Mouse (Mus musculus) limb, embryonic 14.5 days (tissue): ENCODE results near the gene Ccr1l1. TPM values are rescaled to one million over a fixed set of nuclear protein-coding genes. Genes with fewer than 3 reads are reported as not detected.

Source experiments
- ATAC-seq: fragments of 200-750 bp; cut with Nextera tagmentation; 2 replicates; pipeline ENCODE4 v1.8.0; 2017; ENCODE audit warnings: low read depth, moderate number of reproducible peaks, moderate TSS enrichment; ENCODE audit not compliant: low FRiP score
- DNase-seq: peaks from one replicate; pipeline ENCODE4 v3.0.0-alpha.2; 2015; ENCODE audit warnings: low spot score
- H3K27ac ChIP-seq: fragments of 300-500 bp; sonication (generic); replicated peaks from 2 replicates; pipeline ENCODE4 v1.5.1; 2014; ENCODE audit warnings: low read depth, mild to moderate bottlenecking, low read length, moderate library complexity, mixed read lengths
- H3K27me3 ChIP-seq: fragments of 300-500 bp; sonication (generic); 2 replicates; pipeline ENCODE4 v1.6.1; 2014; ENCODE audit warnings: low read length, mixed read lengths; ENCODE audit not compliant: control insufficient read depth, insufficient read depth
- H3K36me3 ChIP-seq: fragments of 300-500 bp; sonication (generic); 2 replicates; pipeline ENCODE4 v1.6.1; 2014; ENCODE audit warnings: mild to moderate bottlenecking, low read length, moderate library complexity, mixed read lengths; ENCODE audit not compliant: control insufficient read depth, insufficient read depth
- H3K4me1 ChIP-seq: fragments of 300-500 bp; sonication (generic); 2 replicates; pipeline ENCODE4 v1.6.1; 2014; ENCODE audit warnings: antibody characterized with exemption, low read length, mixed read lengths; ENCODE audit not compliant: control insufficient read depth, insufficient read depth
- H3K4me2 ChIP-seq: fragments of 300-500 bp; sonication (generic); replicated peaks from 2 replicates; pipeline ENCODE4 v1.6.1; 2014; ENCODE audit warnings: low read depth, mild to moderate bottlenecking, low read length, moderate library complexity; ENCODE audit not compliant: severe bottlenecking
- H3K4me3 ChIP-seq: fragments of 300-500 bp; sonication (generic); replicated peaks from 2 replicates; pipeline ENCODE4 v1.5.1; 2014; ENCODE audit warnings: low read length
- H3K9ac ChIP-seq: fragments of 300-500 bp; sonication (generic); 2 replicates; pipeline ENCODE4 v1.6.1; 2014; ENCODE audit warnings: mild to moderate bottlenecking, low read depth, low read length, moderate library complexity; ENCODE audit not compliant: severe bottlenecking
- H3K9me3 ChIP-seq: fragments of 300-500 bp; sonication (generic); 2 replicates; pipeline ENCODE4 v1.6.1; 2016; ENCODE audit warnings: low read length; ENCODE audit not compliant: control insufficient read depth
- POLR2A ChIP-seq: fragments of 200-500 bp; IDR thresholded peaks from 2 replicates; pipeline ENCODE4 v1.8.0; 2012; ENCODE audit warnings: inconsistent platforms, mild to moderate bottlenecking, moderate library complexity, borderline replicate concordance; ENCODE audit not compliant: insufficient read depth, insufficient read length; ENCODE audit errors: extremely low read depth
- WGBS: fragments of 180-500 bp; shearing (Covaris S2); extraction: QIAGEN DNeasy Blood & Tissue Kit; methylation state at CpG from one replicate; pipeline ENCODE4 v1.1.7; 2014; 5-methylcytosine and 5-hydroxymethylcytosine counted together
- polyA plus RNA-seq, 2 experiments: library from polyadenylated mRNA; depleted of rRNA in 1 of 2; stranded (reverse) in 1 of 2; unstranded in 1 of 2; fragments of >200 nt; fragmentation: Nextera tagmentation in 1 of 2; extraction: Ambion mirVana in 1 of 2; gene quantifications; 2 replicates each; pipeline versions ENCODE4 v1.2.1 to v1.2.3; 2012 to 2014

Ccr1l1 gene
- polyA plus RNA-seq, 2 experiments = 0.10 TPM; not detected in 1

- WGBS = 37% methylated on average over 16 of the region's 16 CpGs
Observed at GRCm38 (mm10) chr9:123927281-123927960, 50.8 kb downstream of the Ccr1l1 start.

More at GRCm38 (mm10) chr9:123927281-123927960, 50.8 kb downstream of the Ccr1l1 start:
- no peak for TF ChIP-seq POLR2A
- Histone ChIP-seq H3K4me2 (no peak overlapping the region), H3K4me1 (no peaks in the 10 kb centered on the region), H3K27ac (no peak overlapping the region), H3K9me3 (no peaks in the 10 kb centered on the region), H3K36me3 (no peaks in the 10 kb centered on the region), H3K4me3 (no peak overlapping the region), H3K27me3 (peaks cover 11% of the 10 kb centered on the region), H3K9ac (no peak overlapping the region)
- ATAC-seq = no peak
- DNase-seq = no peak

Other genes starting within 250 kb of the Ccr1l1 start
- 0.09 and 0.10 TPM in 2 replicates for gene Cxcr6, start 171.9 kb downstream of the Ccr1l1 start, polyA plus RNA-seq (2012; rRNA removed)
- gene Cxcr6, start 171.9 kb downstream of the Ccr1l1 start, polyA plus RNA-seq (2014; fragmentation: Nextera tagmentation; extraction: Ambion mirVana) = 0.44 and 0.70 TPM in 2 replicates
- 10.7 TPM in 2 replicates for gene Fyco1, start 126.5 kb downstream of the Ccr1l1 start, polyA plus RNA-seq (2012; rRNA removed)
- 12.6 and 14.1 TPM in 2 replicates for gene Fyco1, start 126.5 kb downstream of the Ccr1l1 start, polyA plus RNA-seq (2014; fragmentation: Nextera tagmentation; extraction: Ambion mirVana)
- gene Xcr1, start 116.4 kb downstream of the Ccr1l1 start, polyA plus RNA-seq (2012; rRNA removed) = 0.01 TPM in 1 of 2 replicates, not detected in the other
- gene Xcr1, start 116.4 kb downstream of the Ccr1l1 start, polyA plus RNA-seq (2014; fragmentation: Nextera tagmentation; extraction: Ambion mirVana) = not detected in 2 replicates
- gene Ccr1, start 9.7 kb downstream of the Ccr1l1 start, polyA plus RNA-seq (2012; rRNA removed) = 3.2 and 3.8 TPM in 2 replicates
- gene Ccr1, start 9.7 kb downstream of the Ccr1l1 start, polyA plus RNA-seq (2014; fragmentation: Nextera tagmentation; extraction: Ambion mirVana) = 3.4 and 4.5 TPM in 2 replicates
- 0.03 and 0.04 TPM in 2 replicates for gene Ccr3, start 43.6 kb upstream of the Ccr1l1 start, polyA plus RNA-seq (2012; rRNA removed)
- gene Ccr3, start 43.6 kb upstream of the Ccr1l1 start, polyA plus RNA-seq (2014; fragmentation: Nextera tagmentation; extraction: Ambion mirVana) = 0.17 TPM in 1 of 2 replicates, not detected in the other
- gene Ccr2, start 123.5 kb upstream of the Ccr1l1 start, polyA plus RNA-seq (2012; rRNA removed) = 3.0 and 3.2 TPM in 2 replicates
- 4.0 and 5.4 TPM in 2 replicates for gene Ccr2, start 123.5 kb upstream of the Ccr1l1 start, polyA plus RNA-seq (2014; fragmentation: Nextera tagmentation; extraction: Ambion mirVana)
- 1.4 and 1.5 TPM in 2 replicates for gene Ccr5, start 143.1 kb upstream of the Ccr1l1 start, polyA plus RNA-seq (2012; rRNA removed)
- 1.0 and 1.3 TPM in 2 replicates for gene Ccr5, start 143.1 kb upstream of the Ccr1l1 start, polyA plus RNA-seq (2014; fragmentation: Nextera tagmentation; extraction: Ambion mirVana)